Mouse (Mus musculus) bone marrow macrophage, adult 2 months (primary cell): ENCODE data around the gene Ube2j1. TPM values are rescaled to one million over a fixed set of nuclear protein-coding genes. Genes with fewer than 3 reads are reported as not detected.

Source experiments
- H3K27ac ChIP-seq: 2 replicates; pipeline ENCODE4 v1.5.1; 2012; ENCODE audit warnings: low read depth, low read length; ENCODE audit not compliant: insufficient read depth
- H3K4me1 ChIP-seq: 2 replicates; pipeline ENCODE4 v1.6.1; 2012; ENCODE audit warnings: low read length; ENCODE audit not compliant: control insufficient read depth, insufficient read depth
- H3K4me3 ChIP-seq: 2 replicates; pipeline ENCODE4 v1.5.1; 2012; ENCODE audit warnings: mild to moderate bottlenecking, low read length, moderate library complexity; ENCODE audit not compliant: insufficient read depth
- CTCF ChIP-seq: IDR thresholded peaks from 2 replicates; pipeline ENCODE4 v1.5.1; 2012; ENCODE audit warnings: low read depth, mild to moderate bottlenecking, low read length, moderate library complexity
- POLR2A ChIP-seq: IDR thresholded peaks from 2 replicates; pipeline ENCODE4 v1.6.1; 2012; ENCODE audit warnings: mild to moderate bottlenecking, low read depth, low read length, borderline replicate concordance
- polyA plus RNA-seq: library from polyadenylated mRNA; stranded (reverse); fragments of >200 nt; gene quantifications from 2 replicates; pipeline ENCODE4 v1.2.4, GENCODE M21; 2012; ENCODE audit not compliant: missing spikeins, insufficient read depth, insufficient read length

The Ube2j1 gene
- 41.7 and 47.4 TPM in 2 replicates for polyA plus RNA-seq

- Histone ChIP-seq H3K4me3 (peak within 1 kb of the TSS; percentile 82), H3K4me1 (peaks cover 15% of the 10 kb centered on the region), H3K27ac (peak within 1 kb of the TSS; percentile 41)
- TF ChIP-seq CTCF (no peak), POLR2A (no peak)
Observed at GRCm38 (mm10) chr4:33031195-33031960, at the start of gene Ube2j1. Ube2j1 (plus strand) TSS chr4:33031416.

DNA sequence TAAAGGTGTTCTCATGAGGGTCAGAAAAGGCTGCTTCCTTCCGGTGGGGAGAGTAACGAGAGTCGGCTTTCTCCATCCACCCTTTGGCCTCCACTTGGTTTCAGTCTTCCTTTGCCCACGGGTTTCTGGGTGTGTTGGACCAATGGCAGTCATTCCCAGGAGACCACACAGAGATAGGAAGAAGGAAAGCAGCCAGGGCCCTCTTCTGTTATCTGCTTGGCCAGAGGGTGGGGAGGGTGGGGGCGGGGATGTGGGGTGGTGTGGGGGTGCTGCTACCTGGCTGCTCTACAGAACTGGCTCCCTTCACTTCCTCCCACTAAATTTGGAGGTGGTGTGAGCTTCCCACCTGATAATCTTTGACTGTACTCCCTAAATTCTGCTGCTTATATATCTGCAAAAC lies 49.6 kb upstream of the Ube2j1 start:
- peaks cover 4% of the 10 kb centered on the region for H3K4me1 ChIP-seq
- H3K27ac ChIP-seq: no peak overlapping the region
- TF ChIP-seq CTCF: no peak
- TF ChIP-seq POLR2A: no peak
- no peak overlapping the region for H3K4me3 ChIP-seq

DNA sequence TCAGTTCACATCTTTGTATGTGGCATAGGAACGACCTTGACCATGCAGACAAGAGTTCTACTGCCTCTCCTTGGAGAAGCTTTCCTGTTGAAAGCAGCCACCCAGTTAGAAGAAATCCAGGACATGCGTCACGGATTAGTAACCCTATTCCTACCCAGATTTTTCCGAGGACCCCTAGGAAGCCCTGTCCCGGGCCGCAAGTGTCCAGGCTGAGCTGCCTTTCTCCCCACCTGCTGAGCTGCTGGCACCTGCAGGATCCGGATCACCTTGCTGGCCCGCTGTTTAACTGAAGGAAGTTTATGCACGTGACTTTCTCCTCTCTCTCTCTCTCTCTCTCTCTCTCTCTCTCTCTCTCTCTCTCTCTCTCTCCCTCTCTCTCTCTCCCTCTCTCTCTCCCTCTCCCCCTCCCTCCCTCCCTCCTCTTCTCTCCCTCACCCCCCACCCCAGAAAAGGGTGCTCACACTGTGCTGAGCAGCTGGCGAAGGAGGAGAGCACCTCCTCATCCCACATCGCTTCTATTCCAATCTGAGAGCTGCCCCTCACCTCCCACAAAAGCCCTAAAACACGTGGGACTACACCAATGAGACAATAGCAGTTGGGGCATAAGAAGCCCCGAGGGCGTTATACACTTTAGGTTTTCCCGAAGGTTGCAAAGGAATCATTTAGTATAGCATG lies 49.0 kb upstream of the Ube2j1 start:
- Histone ChIP-seq H3K4me1 (peaks cover 4% of the 10 kb centered on the region), H3K4me3 (peak overlapping the region; percentile 86; the same call in 1 of the 2 replicates), H3K27ac (no peak overlapping the region)
- no peak for TF ChIP-seq POLR2A
- no peak for TF ChIP-seq CTCF

- Histone ChIP-seq H3K4me3 (peak within 1 kb of the TSS; percentile 86), H3K27ac (no peak within 1 kb of the TSS), H3K4me1 (peaks cover 7% of the 10 kb centered on the region)
- TF ChIP-seq POLR2A: no peak
- TF ChIP-seq CTCF: no peak
Observed at GRCm38 (mm10) chr4:32982716-32983175, 48.5 kb upstream of the Ube2j1 start, which contains the start of gene Rragd. Rragd (plus strand) TSS chr4:32983037.

DNA sequence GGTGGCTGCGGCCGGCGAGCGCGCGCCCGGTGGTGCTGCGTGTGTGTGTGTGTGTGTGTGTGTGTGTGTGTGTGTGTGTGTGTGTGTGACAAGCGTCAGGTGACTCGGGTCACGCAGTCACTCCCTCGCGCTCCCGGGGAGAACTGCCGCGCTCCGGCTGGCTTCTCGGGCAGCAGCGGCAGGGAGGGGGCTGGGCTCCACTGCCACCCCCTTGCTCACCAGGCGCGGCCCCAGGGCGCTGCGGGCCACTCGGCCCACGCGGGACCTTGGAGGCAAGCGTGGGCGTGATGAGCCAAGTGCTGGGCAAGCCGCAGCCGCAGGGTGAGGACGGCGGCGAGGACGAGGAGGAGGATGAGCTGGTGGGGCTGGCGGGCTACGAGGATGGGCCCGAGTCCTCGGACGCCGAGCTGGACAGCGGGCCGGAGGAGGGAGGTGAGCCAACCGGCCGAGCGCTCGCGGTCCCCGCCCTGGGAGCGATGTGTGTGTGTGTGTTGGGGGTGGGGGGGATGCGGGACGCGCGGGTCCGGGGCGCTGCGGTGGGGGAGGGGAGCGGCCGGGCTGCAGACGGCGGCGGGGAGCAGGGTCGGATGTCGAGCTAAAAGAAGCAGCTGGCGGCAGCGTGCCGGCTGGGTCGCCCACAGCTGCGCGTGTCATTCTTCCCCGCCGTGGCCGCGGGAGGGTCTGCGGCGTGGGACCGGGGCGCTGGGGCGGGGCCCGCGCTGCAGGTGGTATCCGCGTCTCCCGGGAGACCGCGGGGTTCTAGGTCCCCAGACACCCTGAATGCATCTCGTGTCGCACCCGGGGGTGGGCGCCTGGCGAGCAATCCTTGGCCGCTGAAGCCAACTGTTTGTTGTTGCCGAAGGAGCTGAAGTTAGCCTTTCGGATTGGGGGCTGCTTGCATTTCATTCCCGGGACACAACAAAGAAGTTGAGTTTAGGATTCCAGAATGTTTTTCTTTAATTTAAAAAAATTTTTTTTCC lies 47.8 kb upstream of the Ube2j1 start:
- H3K4me1 ChIP-seq: peaks cover 7% of the 10 kb centered on the region

DNA sequence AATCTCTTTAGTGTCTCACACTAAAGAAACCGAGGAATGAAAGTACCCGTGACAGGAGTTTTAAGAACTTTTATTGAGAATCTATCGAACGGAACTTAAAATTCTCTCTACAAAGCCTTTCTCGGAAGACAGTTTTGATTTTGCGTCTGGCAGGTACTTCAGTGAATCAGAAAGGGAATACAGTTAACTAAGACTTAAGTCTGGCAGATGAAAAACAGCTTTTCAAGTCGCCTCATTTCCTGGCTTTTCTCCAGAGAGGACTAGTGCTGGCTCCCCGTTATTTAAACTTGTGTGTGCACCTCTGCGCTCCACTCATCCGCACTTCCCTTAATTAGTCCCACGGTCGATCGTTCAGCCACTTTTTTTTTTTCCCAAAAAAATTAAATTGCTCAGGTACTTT lies 47.0 kb upstream of the Ube2j1 start:
- Histone ChIP-seq H3K4me1 (peaks cover 7% of the 10 kb centered on the region), H3K27ac (no peak overlapping the region), H3K4me3 (peak overlapping the region; percentile 86)
- TF ChIP-seq CTCF: no peak
- no peak for TF ChIP-seq POLR2A

More for the DNA sequence above, 47.8 kb upstream of the Ube2j1 start:
- Histone ChIP-seq H3K4me3 (peak overlapping the region; percentile 86), H3K27ac (no peak overlapping the region)
- TF ChIP-seq POLR2A (no peak), CTCF (no peak)

GRCm38 (mm10) chr4:32984801-32985675 lies 46.2 kb upstream of the Ube2j1 start:
- Histone ChIP-seq H3K4me1 (peaks cover 7% of the 10 kb centered on the region), H3K27ac (no peak overlapping the region), H3K4me3 (no peak overlapping the region)
- TF ChIP-seq POLR2A (no peak), CTCF (no peak)

- TF ChIP-seq POLR2A (no peak), CTCF (no peak)
- Histone ChIP-seq H3K4me1 (peaks cover 7% of the 10 kb centered on the region), H3K27ac (no peak overlapping the region), H3K4me3 (no peak overlapping the region)
Observed at GRCm38 (mm10) chr4:32985684-32986083, 45.5 kb upstream of the Ube2j1 start.
